In the genomic region with DNA sequence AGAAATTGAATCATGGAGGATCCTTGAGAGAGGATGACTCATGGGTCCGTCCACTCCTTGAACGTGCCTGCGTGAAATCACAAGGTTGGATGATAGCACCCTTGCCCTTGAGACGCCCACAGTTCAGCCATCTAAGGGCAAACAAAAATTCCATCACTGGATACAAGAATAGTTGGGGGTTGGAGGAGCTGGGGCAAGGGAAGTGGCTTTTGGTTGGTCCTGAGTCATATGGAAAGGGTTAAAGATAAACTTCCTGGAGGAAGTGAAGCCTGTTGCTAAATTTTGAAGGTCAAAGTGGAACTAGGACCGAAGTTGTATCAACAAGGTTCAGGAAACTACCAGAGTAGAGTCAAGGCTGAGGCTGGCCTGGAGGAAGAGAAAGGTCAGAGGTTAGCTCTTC, we compare ENCODE assay signal across 1 mouse cellular context.
A peak's percentile ranks its signal among the peaks of the same experiment; 100 is the strongest.
TF ChIP-seq lines count a peak whose summit lies in the region.

No protein-coding gene starts in this region.

TF ChIP-seq in CH12.LX, 34 proteins besides CTCF, POLR2A, EP300 and RAD21 (continued from another document):
- TF ChIP-seq JUN (IDR thresholded peaks at IDR 0.05; ENCODE audit: insufficient read depth, low read depth, low read length) (peak; percentile 73), TBP (conservative IDR thresholded peaks at IDR 0.05; ENCODE audit: low read depth, low read length) (no peak), IRF4 (IDR thresholded peaks at IDR 0.05; ENCODE audit: low read depth, low read length) (peak; percentile 89), MAFK (IDR thresholded peaks at IDR 0.05; ENCODE audit: insufficient replicate concordance, low read length) (peak; percentile 60; the same call in 1 of the 2 replicates), POLR2AphosphoS2 (IDR thresholded peaks at IDR 0.05; ENCODE audit: low read depth, low read length) (no peak), KAT2A (IDR thresholded peaks at IDR 0.05; ENCODE audit: insufficient replicate concordance, low read length) (0 out of 2 replicates have a peak, but pooled peaks have one; percentile 12), CHD1 (IDR thresholded peaks at IDR 0.05; ENCODE audit: low read depth, low read length) (no peak), RCOR1 (conservative IDR thresholded peaks at IDR 0.05; ENCODE audit: low read depth, low read length) (no peak), USF1 (IDR thresholded peaks at IDR 0.05; ENCODE audit: low read depth, low read length) (no peak), ZC3H11A (IDR thresholded peaks at IDR 0.05; ENCODE audit: low read depth, low read length) (no peak), MAX (IDR thresholded peaks at IDR 0.05; ENCODE audit: low read length) (peak; percentile 27; the same call in 1 of the 2 replicates), HCFC1 (IDR thresholded peaks at IDR 0.05; ENCODE audit: low read depth, low read length) (0 out of 2 replicates have a peak, but pooled peaks have one; percentile 29), E2F4 (IDR thresholded peaks at IDR 0.05; ENCODE audit: insufficient replicate concordance, low read depth, low read length) (no peak), CHD2 (IDR thresholded peaks at IDR 0.05; ENCODE audit: low read length) (peak; percentile 88), ZKSCAN1 (IDR thresholded peaks at IDR 0.05; ENCODE audit: borderline replicate concordance, low read depth, low read length) (no peak), ETS1 (conservative IDR thresholded peaks at IDR 0.05; ENCODE audit: low read depth, low read length) (peak; percentile 78), NELFE (IDR thresholded peaks at IDR 0.05; ENCODE audit: low read depth, low read length) (no peak), UBTF (IDR thresholded peaks at IDR 0.05; ENCODE audit: low read depth, low read length) (no peak), JUND (conservative IDR thresholded peaks at IDR 0.05; ENCODE audit: low read depth, low read length) (peak; percentile 69), TCF12 (IDR thresholded peaks at IDR 0.05; ENCODE audit: low read depth, low read length) (peak; percentile 81), MYC (IDR thresholded peaks at IDR 0.05; ENCODE audit: low read depth, low read length) (0 out of 2 replicates have a peak, but pooled peaks have one; percentile 23), SIN3A (IDR thresholded peaks at IDR 0.05; ENCODE audit: low read length) (0 out of 2 replicates have a peak, but pooled peaks have one; percentile 28), MEF2A (IDR thresholded peaks at IDR 0.05; ENCODE audit: borderline replicate concordance, low read depth, low read length) (peak; percentile 95), NRF1 (IDR thresholded peaks at IDR 0.05; ENCODE audit: low read depth, low read length) (peak; percentile 35; the same call in 1 of the 2 replicates), MAZ (IDR thresholded peaks at IDR 0.05; ENCODE audit: low read depth, low read length) (peak; percentile 41; the same call in 1 of the 2 replicates), ZMIZ1 (IDR thresholded peaks at IDR 0.05; ENCODE audit: low read depth, low read length) (no peak), SMC3 (IDR thresholded peaks at IDR 0.05; ENCODE audit: low read depth, low read length) (peak; percentile 8; the same call in 1 of the 2 replicates), ZNF384 (IDR thresholded peaks at IDR 0.05; ENCODE audit: low read depth, low read length) (no peak), ELF1 (IDR thresholded peaks at IDR 0.05; ENCODE audit: low read depth, low read length) (no peak), PAX5 (IDR thresholded peaks at IDR 0.05; ENCODE audit: low read length) (no peak)
